Mouse (Mus musculus) v-Abl transformed pro-B cells (cell line): ENCODE data around the gene Zmiz1.

Experiments
- in situ Hi-C, 2 experiments: fragments of 400-800 bp; cut with MboI; formaldehyde crosslinking; loops; one replicate each; pipeline ENCODE4 v1.15.1; 2025; ENCODE audit not compliant: unreplicated experiment in 2 of 2

Gene Zmiz1

DNA sequence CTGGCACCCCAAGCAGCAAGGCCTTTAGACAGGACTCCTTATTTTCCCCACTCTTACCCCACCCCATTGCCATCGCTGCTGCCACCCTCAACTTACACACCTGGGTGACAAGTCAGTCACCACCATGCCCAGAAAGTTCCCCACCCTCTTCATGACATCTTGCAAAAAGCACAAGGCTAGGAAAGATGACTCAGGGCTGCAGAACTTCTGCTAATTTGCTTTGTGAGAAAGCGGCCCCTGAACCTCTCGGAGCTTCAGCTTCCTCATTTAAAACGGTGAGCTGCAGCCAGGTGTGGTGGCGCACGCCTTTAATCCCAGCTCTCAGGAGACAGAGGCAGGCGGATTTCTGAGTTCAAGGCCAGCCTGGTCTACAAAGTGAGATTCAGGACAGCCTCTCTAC, 141.4 kb downstream of the Zmiz1 start:
- in situ Hi-C loops, result no loop called here

DNA sequence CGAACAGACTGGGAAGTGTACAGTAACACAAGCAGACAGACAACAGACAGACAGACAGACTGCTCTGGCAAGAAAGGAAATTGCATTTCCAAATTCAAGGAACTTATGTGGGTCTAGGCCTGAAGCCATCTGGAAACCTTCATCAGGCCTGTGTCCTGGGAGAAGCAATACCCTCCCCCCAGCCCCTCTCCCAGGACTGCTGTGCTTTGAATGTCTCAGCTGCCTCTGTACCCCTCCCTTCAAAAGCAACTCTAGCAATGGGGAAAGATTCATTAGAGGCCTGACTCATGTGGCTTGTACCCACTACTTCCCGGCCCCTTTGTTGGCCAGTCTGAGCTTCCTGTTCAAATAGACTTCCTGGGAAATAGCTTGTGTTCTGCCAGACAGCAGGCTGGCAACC, 142.0 kb downstream of the Zmiz1 start:
- in situ Hi-C loops, result no loop called here

DNA sequence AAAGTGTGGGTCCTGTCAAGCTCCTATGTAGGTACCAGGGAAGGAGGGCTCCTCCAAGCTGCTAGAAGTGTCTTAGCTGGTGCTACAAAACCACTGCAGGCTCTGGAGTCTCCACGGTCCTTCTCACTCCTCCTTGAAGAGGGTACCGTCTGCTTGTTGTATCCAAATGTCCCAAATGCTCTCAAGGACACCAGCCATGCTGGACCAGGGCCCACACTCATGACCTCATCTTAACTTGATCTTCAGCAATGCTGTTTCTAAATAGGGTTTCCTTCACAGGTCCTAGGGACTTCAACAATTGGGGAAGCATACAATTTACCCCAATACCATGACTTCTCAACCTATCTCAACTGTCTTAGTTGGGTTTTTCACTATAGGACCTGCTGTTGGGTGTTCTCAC, 143.0 kb downstream of the Zmiz1 start:
- in situ Hi-C loops, result no loop called here

DNA sequence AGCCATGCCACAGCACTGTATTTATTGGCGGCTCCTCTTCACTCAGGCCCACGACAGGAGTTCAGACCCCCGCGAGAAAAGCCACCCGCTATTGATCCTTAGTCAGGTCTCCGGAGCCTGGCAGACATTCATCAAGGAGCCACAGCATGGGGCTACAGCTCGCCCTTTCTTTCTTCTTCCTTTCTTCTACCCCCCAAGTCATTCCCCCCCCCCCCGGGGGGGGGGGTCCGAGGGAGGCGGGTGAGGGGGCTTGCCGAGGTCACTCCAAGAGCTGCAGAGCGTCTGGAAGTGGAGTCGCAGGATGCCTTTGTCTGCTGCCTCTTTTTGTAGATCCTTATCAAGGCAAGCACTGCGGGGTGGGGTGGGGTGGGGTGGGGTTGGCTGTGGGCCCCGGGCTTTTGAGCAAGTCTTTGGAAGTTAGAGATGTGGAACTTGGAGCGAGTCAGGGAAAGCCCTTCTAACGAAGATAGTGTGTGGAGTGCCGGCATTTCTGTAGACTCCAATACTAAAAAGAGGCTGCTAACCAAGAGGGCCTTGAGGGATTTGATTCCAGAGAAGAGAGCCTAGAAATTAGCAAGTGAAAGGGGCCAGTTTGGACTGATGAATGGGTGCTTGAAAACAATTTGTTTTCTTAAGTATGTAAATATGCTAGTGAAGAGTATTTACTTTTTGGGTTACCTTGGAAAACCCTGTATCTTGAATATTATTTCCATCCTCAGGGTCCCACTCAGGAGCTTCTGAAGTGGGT, 145.6 kb downstream of the Zmiz1 start:
- in situ Hi-C loops, result loop anchor here in 1 of 2 experiments (5.0 kb wide), 1 partner anchor 38 kb away; no protein-coding TSS in a partner anchor

DNA sequence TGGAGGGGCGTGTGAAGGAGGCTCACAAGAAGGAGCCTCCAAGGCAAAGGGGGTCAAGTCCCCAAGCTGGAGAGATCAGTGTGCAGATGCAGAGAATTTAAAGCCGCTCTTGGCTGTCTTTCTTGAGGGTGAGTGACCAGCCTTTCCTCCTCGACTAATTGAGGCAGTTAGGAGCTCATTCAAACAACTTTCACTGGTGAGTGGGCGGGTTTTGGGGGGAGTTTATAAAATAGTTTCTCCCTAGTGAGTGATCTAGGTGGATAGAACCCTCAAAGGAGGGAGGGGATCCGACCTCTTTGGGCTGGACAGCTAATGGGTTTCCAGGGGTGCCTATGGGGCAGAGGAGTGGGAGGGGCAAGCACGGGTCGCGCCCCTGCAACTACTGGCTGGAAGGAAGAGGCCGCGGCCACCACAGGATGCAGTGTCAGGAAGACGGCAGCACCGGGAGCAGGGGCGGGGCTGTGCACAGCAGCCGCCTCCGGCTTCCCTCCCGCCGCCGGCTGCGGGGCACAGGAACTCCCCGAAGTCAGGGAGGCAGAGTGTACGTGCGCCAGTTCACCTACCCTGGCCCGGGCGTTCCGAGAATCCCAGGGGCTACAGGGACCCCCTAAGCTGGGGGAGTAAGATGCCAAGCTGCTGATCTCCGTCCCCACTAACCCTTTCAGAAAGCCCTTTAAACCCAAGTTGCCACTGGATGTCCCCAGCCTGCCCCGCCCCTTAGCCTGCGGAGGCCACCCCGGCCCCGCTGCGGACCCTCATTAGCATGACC, 147.6 kb downstream of the Zmiz1 start:
- in situ Hi-C loops, result loop anchor here in 1 of 2 experiments (5.0 kb wide), 1 partner anchor 36 kb away; no protein-coding TSS in a partner anchor

DNA sequence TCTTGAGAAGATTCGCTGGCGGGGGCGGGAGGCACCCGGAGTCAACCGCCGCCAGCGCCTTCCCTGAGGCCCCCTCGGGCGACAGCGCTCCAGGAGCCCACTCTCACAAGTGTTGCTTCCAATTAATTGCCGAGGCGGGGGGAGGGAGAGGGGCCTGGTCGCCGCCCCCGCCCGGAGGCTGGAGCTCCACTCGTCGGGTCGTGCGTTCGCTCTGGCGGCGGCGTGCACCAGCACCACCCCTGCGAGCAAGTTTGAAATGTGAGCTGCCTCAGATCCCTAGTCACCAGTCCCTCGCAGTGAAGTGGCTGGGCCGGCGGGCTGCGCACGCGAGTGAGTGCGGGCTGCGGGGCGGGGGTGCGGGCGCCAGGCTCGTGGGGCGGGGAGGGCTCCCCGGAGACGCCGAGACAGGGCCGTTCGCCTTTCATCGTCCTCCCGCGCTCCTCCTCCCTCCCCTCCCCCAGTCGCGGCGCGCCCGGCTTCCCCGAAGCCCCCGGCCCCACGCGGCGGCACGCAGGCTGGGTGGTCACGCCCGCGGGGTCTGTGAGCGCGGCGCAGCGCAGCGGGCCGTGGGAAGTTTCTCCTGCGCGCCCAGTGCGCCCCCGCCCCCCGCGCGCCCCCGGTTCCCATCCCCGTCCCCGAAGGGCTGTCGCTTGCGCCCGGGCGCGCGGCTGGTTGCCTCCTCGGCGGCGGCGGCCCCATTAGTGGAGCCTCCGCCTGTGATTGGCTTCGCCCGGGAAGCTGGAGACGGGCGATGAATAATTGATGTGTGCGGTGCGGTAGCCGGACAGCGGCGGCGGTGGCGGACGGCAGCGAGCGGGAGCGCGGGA, 148.4 kb downstream of the Zmiz1 start:
- in situ Hi-C loops, result loop anchor here in 1 of 2 experiments (5.0 kb wide), 1 partner anchor 35 kb away; no protein-coding TSS in a partner anchor

DNA sequence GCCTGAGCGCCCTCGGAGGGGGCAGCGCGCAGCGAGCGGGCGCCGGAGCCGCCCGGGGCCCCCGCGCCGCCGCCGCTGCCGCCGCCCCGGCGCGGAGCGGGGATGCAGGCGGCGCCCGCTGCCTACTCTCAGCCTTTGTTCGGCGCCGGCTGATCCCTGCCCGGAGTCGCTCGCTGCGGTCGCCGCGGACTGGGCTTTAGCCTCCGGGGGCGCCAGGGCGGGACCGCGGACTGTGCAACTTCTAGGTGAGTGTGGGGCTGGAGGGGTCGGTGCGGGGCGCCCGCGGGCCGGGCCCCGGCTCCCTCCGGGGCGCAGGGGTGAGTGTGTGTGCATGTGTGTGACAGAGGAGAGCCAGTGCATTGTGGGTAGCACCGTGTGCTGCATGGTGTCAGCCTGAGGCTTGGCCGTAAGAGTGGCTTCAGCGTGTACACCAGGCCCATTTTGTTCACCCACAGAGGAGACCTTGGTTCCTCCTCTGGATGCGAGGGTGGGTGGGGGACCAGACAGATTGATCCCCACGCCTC, 149.0 kb downstream of the Zmiz1 start:
- in situ Hi-C loops, result loop anchor here in 1 of 2 experiments (5.0 kb wide), 1 partner anchor 34 kb away; no protein-coding TSS in a partner anchor

DNA sequence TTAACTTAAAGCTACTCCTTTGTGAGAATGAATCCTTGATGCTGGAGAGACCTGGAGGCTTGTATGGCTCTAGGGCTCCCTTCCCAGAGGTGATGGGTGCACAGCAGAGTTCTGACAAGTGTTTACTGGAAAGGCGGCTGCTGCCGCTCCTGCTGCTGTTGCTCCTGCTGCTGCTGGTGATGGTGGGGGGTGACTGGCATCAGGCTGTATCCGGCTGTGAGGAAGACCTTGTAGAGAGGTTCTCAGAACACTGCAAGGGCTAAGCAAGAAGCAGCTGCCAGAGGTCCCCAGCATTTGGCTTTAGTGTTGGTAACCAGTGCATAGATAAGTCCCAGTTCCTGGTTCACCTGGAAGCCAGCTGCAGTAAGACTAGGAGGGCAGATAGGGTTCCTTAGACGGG, 149.6 kb downstream of the Zmiz1 start:
- in situ Hi-C loops, result loop anchor here in 1 of 2 experiments (5.0 kb wide), 1 partner anchor 34 kb away; no protein-coding TSS in a partner anchor

DNA sequence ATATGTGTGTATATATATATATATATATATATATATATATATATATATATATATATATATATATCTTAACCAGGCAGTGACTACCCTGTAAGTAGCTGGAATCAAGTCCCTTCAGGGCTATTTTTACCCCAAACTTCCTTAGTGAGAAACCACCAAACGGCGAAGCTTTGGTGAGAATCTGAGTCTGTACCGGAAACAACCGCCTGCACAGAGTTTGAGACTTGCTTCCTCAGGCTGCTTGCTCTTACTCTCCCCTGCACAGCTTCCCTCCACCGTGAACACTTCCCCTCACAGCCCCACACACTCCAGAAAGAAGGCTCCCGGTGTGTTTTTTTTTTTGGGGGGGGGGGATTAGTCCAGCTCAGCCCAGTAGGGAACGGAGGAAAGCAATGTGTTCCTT, 150.4 kb downstream of the Zmiz1 start:
- in situ Hi-C loops, result loop anchor here in 1 of 2 experiments (5.0 kb wide), 1 partner anchor 33 kb away; no protein-coding TSS in a partner anchor

DNA sequence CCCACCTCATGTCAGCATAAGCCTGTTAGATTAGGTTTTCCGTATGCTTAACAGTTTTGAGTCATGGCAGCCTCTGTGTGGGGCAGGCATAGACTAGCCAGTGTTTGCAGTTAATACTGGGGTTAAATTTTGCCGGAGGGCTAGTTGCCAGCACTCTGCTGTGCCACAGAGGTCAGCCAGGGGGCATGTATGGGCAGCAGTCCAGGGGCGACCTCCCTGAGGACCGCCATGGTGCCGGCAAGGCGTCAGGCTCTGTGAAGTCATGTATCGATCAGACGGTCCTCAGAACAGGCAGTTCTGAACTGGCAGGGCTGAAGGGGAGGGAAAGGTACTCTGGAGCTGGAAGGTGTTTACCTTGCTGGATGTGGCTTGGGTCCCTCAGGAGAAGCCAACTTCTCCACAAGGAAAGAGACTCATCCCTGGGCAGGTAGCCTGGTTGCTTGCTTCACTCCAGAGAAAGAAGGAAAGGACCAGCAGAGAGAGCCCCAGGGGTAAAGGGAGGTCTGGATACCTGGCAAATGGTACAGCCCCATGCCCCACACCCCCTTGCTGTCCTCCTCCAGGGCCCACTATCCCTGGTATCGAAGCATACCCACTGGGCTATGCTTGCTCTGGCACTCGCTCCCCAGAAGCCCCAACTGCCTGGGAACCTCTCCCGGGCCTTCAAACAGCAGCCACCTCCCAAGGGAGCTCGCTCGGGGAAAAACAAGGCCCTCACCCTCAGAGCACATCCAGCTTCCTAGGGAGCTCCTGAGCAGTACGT, 151.6 kb downstream of the Zmiz1 start:
- in situ Hi-C loops, result no loop called here

DNA sequence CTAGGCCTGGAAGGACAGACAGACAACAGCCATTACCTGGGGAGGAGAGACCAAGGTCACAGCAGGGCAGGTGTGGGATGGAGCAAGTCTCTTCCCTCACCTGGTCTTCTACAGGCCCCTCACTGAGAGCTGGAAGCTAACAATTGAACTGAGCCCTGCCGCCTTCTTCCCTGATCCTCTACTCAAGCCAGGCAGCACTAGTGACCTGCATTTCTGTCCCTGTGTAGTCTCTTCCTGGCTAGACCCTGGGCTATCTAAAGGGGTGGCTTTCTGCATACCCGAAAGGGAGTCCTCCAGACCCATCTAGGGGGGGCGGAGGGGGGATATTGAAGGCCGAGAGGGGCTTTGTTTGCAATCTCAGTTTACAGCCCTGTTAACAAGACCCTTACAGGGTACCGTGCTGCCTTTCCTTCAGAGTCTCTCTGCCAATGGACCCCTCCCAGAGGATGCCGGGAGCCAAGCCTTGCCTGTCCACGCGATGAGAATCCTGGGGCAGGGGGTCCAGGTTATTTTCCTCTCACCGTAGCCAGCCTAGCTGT, 152.2 kb downstream of the Zmiz1 start:
- in situ Hi-C loops, result no loop called here

DNA sequence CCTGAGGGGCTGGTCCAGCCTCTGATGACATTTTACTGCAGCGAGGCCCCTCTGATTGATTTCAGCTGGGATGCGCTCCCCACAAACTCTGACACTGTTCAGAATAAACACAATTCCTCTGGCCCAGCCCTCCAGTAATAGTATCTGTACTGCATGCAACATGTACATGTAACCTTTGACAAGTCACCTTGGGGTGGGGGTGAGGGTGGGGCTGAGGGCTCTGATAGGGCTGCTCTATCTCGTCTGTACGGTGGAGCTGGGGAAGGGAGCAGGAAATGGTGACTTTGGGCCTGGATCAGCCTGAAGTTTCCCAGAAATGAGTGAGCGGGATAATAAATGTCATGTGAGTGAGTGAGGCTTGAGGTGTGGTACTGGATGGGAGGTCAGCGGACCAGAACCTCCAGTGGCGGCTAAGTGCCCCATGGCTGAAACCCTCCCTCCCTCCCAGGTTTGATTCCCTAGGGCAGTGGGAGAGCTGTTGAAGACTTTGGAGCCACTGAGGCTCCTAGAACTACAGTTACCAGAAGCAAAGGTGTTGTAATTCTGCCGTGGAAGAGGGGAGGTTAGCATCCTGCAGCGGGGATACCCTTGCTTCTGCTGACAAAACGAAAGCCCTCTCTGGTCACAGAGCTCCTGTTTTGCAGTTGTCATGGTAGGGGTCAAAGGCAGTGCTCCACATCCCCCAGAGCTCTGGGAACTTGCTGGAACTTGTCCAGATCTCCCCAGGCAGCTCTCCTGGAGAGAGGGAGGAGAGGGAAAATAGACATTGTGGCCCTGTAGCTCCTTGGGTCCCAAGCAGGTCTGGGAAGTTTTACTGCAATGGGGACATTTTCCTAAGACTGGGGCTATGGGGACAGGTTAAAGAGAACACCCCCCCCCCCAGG, 153.1 kb downstream of the Zmiz1 start:
- in situ Hi-C loops, result no loop called here

DNA sequence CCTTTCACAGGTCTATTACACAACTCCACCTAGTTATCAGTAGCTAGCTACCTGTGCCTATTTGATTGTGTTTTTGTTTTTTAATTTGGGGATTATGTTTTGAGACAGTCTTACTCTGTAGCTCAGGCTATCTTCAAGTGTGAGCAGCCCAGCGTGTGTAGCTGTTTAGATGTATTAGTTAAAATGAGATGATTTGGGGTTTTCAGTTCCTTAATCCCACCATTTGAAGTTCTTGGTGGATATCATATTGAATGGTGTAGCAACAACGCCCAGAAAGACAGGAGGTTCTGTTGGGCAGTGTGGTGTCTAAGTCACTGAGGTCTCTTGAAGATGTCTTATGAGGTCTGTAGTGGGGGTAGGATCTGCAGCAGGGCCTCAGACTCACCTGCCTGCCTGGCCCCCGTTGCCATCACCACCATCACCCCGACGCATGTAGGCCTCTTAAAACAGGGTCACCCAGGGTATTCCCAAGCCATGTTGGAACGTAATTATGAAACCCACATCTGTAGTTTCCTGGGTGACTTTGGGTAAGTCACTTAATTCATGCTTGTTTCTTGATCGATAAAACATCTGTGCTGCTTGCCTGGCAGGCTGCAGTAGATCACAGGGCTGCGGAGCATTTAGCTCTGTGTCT, 155.1 kb downstream of the Zmiz1 start:
- in situ Hi-C loops, result no loop called here

DNA sequence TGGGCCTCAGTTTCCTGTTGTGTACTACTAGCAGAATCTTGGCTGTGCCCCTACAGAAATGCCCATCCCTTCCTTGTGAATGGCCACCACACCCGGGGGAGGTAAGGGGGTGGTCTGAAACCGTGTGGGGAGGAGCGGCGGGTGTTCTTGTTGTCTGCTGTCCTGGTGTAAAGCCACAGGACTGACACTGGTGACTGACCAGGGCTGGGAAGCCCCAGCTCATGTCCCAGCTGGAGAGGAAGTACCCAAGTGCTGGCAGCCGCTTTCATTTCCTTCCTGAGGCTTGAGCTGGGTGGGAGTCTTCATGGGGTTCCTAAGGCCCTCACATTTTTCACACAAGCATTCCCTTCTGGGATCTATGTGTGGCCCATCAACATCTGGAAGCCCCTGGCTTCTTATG, 155.7 kb downstream of the Zmiz1 start:
- in situ Hi-C loops, result no loop called here

DNA sequence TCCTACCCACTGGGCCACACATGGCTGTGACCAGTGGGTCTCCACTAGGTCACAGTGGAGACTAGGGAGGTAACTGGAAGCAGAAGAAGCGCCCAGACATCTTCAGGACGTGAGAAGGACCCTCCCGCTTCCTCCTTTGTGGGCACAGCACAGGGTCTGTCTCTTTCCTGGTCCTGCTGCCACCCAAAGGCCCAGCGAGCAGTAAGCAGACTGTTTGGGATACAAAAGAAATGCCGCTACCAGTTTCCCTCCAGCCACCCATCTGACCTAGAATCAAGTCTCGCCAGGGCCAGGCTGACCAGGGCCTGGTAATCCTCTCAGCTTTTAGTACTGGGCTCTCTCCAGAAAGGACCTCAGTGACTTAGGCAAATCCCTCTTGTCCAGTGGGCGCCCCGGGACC, 156.6 kb downstream of the Zmiz1 start:
- in situ Hi-C loops, result no loop called here

DNA sequence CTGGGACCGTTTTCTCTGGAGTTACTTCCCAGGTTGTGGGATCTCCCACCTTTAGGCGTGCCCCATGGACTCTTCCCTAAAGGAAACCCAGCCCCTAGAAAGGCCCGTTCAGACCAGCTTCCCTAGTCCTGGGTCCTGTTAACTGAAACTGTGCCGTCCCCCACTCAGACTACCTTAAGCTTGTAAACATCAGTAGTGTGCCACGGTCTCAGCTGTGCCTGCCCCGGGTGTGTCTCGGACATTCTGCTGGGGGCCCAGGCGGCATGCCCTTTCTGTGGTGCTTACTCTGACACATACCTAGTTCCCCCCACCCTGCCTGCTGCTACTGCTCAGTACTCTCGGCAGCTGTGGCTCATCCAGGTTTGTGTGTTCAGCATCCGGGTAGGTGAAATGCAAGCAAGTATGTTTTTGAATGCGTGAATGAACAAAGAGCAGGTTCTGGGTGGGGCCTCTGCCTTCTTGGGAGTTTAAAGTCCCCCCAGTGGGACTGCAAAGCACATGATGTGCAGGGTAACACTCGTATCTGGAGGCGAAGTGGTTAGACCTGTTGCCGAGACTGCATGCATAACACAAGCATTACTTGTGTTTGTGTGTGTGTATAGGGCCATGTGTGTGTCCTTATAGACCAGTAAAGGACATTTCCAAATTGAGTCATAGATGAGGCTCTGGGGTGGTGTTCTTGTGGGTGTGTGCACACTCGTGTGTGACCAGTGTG, 157.2 kb downstream of the Zmiz1 start:
- in situ Hi-C loops, result no loop called here

DNA sequence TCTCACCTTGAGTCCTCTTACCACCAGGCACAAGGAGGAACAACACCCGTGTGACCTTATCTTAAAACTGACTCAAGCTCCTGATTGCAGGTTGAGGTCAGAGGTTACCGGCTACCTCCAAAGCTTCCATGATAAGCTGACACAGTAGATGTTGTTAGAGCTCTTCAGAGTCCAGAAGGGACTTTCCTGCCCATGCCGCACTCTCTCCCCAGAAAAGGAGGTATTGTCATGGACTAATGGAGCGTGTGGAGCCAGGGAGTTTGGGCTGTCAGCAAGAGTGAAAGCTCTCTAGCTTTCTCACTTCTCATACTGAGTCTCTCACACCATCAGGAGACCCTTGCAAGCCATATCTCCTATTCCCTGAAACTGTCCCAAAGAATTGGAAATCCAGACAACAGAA, 158.3 kb downstream of the Zmiz1 start:
- in situ Hi-C loops, result no loop called here
